Mouse (Mus musculus) embryonic facial prominence, embryonic 13.5 days (tissue): ENCODE measurements around the gene Tspan2. TPM values are rescaled to one million over a fixed set of nuclear protein-coding genes. Genes with fewer than 3 reads are reported as not detected.

Source experiments
- ATAC-seq: fragments of 200-750 bp; cut with Nextera tagmentation; 2 replicates; pipeline ENCODE4 v1.8.0; 2017; ENCODE audit warnings: low read depth; ENCODE audit not compliant: insufficient number of reproducible peaks, insufficient read depth, low FRiP score, low TSS enrichment
- H3K27ac ChIP-seq: fragments of 300-500 bp; sonication (generic); 2 replicates; pipeline ENCODE4 v1.5.1; 2015; ENCODE audit warnings: moderate library complexity, mild to moderate bottlenecking, inconsistent platforms
- H3K27me3 ChIP-seq: fragments of 300-500 bp; sonication (generic); 2 replicates; pipeline ENCODE4 v1.6.1; 2015; ENCODE audit warnings: mild to moderate bottlenecking, inconsistent platforms
- H3K36me3 ChIP-seq: fragments of 300-500 bp; sonication (generic); 2 replicates; pipeline ENCODE4 v1.6.1; 2015; ENCODE audit warnings: mild to moderate bottlenecking, inconsistent platforms
- H3K4me1 ChIP-seq: fragments of 300-500 bp; sonication (generic); 2 replicates; pipeline ENCODE4 v1.6.1; 2015; ENCODE audit warnings: inconsistent platforms
- H3K4me2 ChIP-seq: fragments of 300-500 bp; sonication (generic); 2 replicates; pipeline ENCODE4 v1.6.1; 2015; ENCODE audit warnings: moderate library complexity, mild to moderate bottlenecking, inconsistent platforms
- H3K4me3 ChIP-seq: fragments of 300-500 bp; sonication (generic); 2 replicates; pipeline ENCODE4 v1.5.1; 2015; ENCODE audit warnings: mild to moderate bottlenecking, inconsistent platforms
- H3K9ac ChIP-seq: fragments of 300-500 bp; sonication (generic); 2 replicates; pipeline ENCODE4 v1.6.1; 2015; ENCODE audit warnings: mild to moderate bottlenecking, inconsistent platforms
- H3K9me3 ChIP-seq: fragments of 300-500 bp; sonication (generic); 2 replicates; pipeline ENCODE4 v1.6.1; 2016; ENCODE audit warnings: inconsistent platforms
- WGBS: fragments of 180-500 bp; shearing (Covaris S2); methylation state at CpG from one replicate; pipeline ENCODE4 v1.1.7; 2015; ENCODE audit warnings: mixed read lengths; 5-methylcytosine and 5-hydroxymethylcytosine counted together
- polyA plus RNA-seq: library from polyadenylated mRNA; unstranded; fragments of >200 nt; fragmentation: Nextera tagmentation; extraction: Ambion mirVana; gene quantifications from 2 replicates; pipeline ENCODE4 v1.2.1, GENCODE M21; 2015

Tspan2 gene
- polyA plus RNA-seq, 1 experiment from 2014 or later = 5.3 TPM

DNA sequence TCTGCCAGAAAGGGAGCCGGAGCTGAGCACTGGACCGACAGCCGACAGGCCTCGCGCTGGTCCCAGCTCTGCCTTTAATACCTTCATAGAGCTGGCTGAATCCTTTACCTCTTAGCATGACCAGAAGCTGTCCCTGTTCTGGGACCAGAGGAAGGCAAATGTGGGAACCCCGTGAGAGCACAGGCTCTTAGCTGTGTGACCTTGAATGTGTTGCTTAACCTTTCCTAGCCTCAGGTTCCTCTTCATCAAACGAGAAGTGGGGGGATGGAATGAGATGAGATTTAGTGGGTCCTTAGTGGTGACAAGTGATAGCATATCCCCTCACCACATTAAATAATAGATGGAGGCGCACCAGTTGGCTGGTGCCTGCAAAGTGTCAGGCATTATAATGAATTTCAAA is 18.5 kb upstream of the Tspan2 start:
- no peaks in the 10 kb centered on the region; the same call in 1 of the 2 replicates for H3K27me3 ChIP-seq
- H3K4me2 ChIP-seq = no peak overlapping the region
- H3K9ac ChIP-seq = no peak overlapping the region
- no peak overlapping the region for H3K27ac ChIP-seq
- H3K4me1 ChIP-seq = 0 out of 2 replicates have a peak, but pooled peaks cover 4% of the 10 kb centered on the region
- ATAC-seq = no peak
- no peaks in the 10 kb centered on the region for H3K9me3 ChIP-seq
- no peak overlapping the region for H3K4me3 ChIP-seq
- 89% methylated on average over 8 of the region's 8 CpGs for WGBS
- no peaks in the 10 kb centered on the region for H3K36me3 ChIP-seq

DNA sequence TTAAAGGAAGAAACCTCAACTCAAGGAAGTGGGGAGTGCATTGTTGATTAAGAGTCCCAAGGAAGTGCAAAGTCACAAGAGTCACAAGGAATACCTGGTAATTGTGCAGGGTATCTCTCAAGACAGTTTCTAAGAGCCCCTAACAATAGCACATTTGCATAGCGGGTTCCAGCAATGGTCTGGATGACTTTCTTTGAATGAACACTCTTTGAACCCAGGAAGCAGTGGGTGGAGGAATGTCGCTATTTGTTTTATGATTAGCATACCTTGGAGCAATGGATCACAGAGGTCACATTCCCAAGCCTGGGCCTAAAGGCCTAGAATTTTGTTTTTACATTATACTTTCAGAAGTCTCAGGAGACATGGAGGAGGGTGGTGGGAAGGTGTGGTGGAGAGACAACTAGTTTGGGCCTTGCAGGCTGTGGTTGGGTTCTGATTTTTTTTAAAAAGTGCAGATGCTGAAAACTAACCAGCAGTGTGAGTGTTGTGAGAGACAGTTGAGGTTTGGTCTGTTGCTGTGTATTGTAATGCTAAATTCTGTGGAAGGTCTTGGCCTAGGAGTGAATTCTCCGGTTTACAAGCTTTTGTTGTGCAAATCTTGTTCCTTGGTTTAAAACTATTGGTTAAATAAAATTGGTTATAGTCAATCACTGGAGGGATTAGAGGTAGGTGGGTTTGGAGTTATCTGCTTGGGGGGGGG is 16.6 kb upstream of the Tspan2 start:
- H3K4me1 ChIP-seq = 0 out of 2 replicates have a peak, but pooled peaks cover 4% of the 10 kb centered on the region
- no peaks in the 10 kb centered on the region for H3K9me3 ChIP-seq
- no peak overlapping the region for H3K27ac ChIP-seq
- no peak for ATAC-seq
- WGBS = 68% methylated on average over 3 of the region's 3 CpGs
- H3K27me3 ChIP-seq = no peaks in the 10 kb centered on the region; the same call in 1 of the 2 replicates
- H3K9ac ChIP-seq = no peak overlapping the region
- H3K4me2 ChIP-seq = no peak overlapping the region
- H3K36me3 ChIP-seq = no peaks in the 10 kb centered on the region
- no peak overlapping the region for H3K4me3 ChIP-seq

DNA sequence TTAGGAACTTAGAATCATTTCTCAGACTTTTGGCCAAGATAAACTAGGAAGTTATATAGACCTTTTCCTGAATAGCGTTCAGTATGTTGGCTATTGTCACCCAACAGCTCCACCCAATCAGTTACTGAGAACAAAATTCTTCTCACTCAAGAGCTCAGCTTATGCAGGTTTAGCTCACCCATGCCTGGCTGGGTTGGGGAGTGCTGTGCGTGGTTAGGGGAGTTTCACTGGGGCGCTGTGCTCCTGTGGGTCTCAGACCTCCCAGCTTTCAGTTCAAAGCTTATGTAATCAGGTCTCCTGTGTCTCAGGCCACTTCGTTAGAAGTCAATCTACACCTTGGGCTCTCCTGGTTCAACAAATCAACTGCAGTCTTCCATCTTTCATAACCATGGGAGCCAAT is 11.2 kb upstream of the Tspan2 start:
- no peaks in the 10 kb centered on the region for H3K36me3 ChIP-seq
- H3K4me2 ChIP-seq = no peak overlapping the region
- H3K27me3 ChIP-seq = no peaks in the 10 kb centered on the region
- H3K9ac ChIP-seq = no peak overlapping the region
- H3K9me3 ChIP-seq = no peaks in the 10 kb centered on the region
- H3K4me1 ChIP-seq = peaks cover 9% of the 10 kb centered on the region; the same call in 1 of the 2 replicates
- no peak overlapping the region for H3K4me3 ChIP-seq
- no peak for ATAC-seq
- whole genome bisulfite sequencing = 68% methylated on average over 4 of the region's 4 CpGs
- no peak overlapping the region for H3K27ac ChIP-seq

DNA sequence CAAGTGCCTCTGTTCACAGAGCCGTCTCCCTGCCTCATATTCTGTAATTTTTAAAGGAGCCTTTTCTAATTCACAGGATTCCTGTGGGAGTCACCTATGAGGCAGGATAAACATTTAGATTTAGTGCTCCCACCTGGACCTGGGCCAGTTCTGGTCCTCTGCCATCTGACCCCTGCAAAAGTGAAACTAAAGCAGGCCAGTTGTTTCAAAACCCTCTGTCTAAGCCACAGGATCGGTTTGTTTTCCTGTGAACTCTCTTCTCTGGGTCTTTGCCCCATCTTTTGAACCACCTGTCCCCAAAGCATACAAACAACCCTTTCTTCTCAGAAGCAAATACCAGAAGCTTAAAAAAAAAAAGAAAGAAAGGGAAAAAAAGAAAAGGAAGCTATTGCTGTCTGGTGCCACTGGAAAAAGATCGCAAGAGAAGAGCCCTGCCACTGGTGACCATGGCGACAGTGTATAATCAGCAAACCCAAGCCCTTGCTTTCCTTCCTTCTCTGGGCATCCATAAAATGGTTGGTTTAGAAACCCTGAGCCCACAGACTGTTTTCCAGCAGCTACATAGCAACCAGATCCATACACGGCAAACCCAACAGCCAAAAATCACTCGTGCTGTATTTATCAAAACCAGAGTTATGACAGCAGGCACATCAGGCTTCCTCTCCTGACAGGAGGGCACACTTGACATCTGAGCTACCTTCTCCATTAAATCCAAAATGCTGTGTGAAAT is 10.3 kb upstream of the Tspan2 start:
- WGBS = 53% methylated on average over 6 of the region's 6 CpGs
- ATAC-seq = no peak
- no peak overlapping the region for H3K4me3 ChIP-seq
- no peak overlapping the region for H3K9ac ChIP-seq
- H3K27me3 ChIP-seq = no peaks in the 10 kb centered on the region
- H3K36me3 ChIP-seq = no peaks in the 10 kb centered on the region
- no peak overlapping the region for H3K4me2 ChIP-seq
- H3K27ac ChIP-seq = 0 out of 2 replicates have a peak overlapping the region, but pooled peaks have one; percentile 23
- H3K9me3 ChIP-seq = no peaks in the 10 kb centered on the region
- H3K4me1 ChIP-seq = peaks cover 9% of the 10 kb centered on the region; the same call in 1 of the 2 replicates

DNA sequence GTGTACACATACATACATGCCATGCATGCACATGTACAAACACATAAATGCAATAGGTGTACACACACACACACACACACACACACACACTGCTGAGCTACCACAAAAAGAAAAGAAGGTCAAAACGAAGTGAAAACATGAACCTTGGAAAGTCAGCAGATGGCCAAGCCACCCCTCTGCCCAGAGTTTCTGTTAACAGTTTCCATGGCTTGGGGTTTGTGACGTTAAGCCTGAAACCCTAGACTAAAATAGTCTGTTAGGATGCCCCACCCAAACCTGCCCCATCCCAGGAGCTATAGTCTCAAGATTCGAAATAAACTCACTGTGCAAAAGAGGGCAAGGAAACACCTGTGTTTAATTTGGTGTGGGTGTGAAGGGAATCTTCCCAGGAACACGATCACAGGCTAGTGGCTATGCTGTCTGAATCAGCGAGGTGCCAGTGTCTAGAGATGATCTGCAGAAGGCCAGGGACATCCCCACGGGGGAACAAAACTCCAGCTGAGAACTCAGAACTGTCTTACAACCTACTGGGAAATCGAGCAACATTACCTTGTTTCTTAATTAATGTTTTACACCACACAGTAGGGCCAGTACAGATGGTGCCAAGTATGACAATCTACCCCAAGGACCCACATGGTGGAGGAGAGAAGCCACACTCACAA is 9.4 kb upstream of the Tspan2 start:
- no peak overlapping the region for H3K4me2 ChIP-seq
- no peak overlapping the region for H3K9ac ChIP-seq
- H3K36me3 ChIP-seq = no peaks in the 10 kb centered on the region
- WGBS = 42% methylated on average over 7 of the region's 7 CpGs
- no peaks in the 10 kb centered on the region for H3K9me3 ChIP-seq
- peaks cover 9% of the 10 kb centered on the region; the same call in 1 of the 2 replicates for H3K4me1 ChIP-seq
- no peak overlapping the region for H3K27ac ChIP-seq
- no peaks in the 10 kb centered on the region for H3K27me3 ChIP-seq
- no peak overlapping the region for H3K4me3 ChIP-seq
- no peak for ATAC-seq

DNA sequence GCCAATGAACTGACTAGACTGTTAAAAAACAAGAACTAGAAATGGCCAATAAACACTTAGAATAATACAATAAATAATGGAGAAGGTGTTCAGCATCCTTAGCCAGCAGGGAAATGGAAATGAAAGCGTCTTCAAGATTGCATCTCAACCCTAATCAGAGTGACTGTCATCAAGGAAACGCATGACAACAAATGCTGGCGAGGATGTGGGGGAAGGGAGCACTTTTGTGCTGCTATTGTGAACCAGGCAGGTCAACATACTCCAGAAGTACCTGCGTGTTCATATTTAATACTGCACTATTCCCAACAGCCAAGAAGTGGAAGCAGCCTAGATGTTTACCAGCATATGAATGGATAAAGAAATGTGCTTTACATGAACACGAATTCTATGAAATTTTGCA is 4.9 kb upstream of the Tspan2 start:
- no peak for ATAC-seq
- H3K27ac ChIP-seq = no peak overlapping the region
- 53% methylated on average over 5 of the region's 5 CpGs for WGBS
- H3K36me3 ChIP-seq = no peaks in the 10 kb centered on the region
- no peak overlapping the region for H3K9ac ChIP-seq
- H3K9me3 ChIP-seq = no peaks in the 10 kb centered on the region
- H3K4me2 ChIP-seq = no peak overlapping the region
- H3K4me3 ChIP-seq = no peak overlapping the region
- peaks cover 8% of the 10 kb centered on the region for H3K4me1 ChIP-seq
- H3K27me3 ChIP-seq = no peaks in the 10 kb centered on the region

DNA sequence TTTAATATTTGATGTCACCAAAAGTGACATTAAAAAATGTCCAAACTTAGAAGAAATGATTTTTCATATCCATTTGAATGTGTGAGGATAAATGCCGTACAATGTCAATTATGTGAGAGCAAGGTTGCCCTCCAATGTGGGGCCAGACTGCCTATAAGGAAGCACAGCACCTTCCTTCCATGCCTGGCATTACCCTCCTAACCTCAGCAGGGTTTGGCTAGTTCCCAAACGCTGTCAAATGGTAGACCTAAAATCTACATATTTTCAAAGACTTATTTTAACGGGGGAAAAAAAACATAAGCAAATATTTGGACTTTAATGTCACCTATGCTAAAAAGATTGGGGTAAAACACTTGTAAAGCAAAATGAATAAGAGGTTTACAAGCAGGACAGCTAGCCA is 3.2 kb upstream of the Tspan2 start:
- Histone ChIP-seq H3K27me3 (no peaks in the 10 kb centered on the region), H3K36me3 (no peaks in the 10 kb centered on the region), H3K4me1 (peaks cover 11% of the 10 kb centered on the region), H3K27ac (no peak overlapping the region), H3K4me2 (no peak overlapping the region), H3K4me3 (no peak overlapping the region), H3K9ac (no peak overlapping the region), H3K9me3 (no peaks in the 10 kb centered on the region)
- ATAC-seq = no peak
- WGBS = 74% methylated on average over 3 of the region's 3 CpGs

DNA sequence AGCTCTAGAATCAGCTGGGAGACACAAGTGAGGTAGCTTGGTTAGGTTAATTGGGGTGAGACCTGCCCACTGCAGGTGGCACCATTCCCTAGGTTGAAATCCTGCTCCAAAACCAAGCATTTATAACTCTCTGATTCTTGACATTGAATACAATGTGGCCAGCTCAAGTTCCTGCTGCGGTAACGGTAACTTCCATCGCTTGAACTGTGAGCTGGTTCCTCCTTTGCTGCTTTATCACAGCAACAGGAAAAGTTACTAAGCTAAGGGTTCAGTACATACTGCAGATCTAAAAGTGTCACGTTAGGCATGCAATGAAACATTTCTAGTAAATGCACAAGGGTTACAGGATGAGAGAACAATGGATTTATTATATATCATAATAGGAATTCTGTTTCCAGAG is 1.7 kb upstream of the Tspan2 start:
- no peaks in the 10 kb centered on the region for H3K9me3 ChIP-seq
- H3K27me3 ChIP-seq = no peaks in the 10 kb centered on the region
- no peak for ATAC-seq
- H3K4me1 ChIP-seq = peaks cover 23% of the 10 kb centered on the region
- H3K4me2 ChIP-seq = no peak overlapping the region
- H3K36me3 ChIP-seq = no peaks in the 10 kb centered on the region
- H3K4me3 ChIP-seq = no peak overlapping the region
- no peak overlapping the region for H3K9ac ChIP-seq
- 85% methylated on average over 4 of the region's 4 CpGs for WGBS
- no peak overlapping the region for H3K27ac ChIP-seq

DNA sequence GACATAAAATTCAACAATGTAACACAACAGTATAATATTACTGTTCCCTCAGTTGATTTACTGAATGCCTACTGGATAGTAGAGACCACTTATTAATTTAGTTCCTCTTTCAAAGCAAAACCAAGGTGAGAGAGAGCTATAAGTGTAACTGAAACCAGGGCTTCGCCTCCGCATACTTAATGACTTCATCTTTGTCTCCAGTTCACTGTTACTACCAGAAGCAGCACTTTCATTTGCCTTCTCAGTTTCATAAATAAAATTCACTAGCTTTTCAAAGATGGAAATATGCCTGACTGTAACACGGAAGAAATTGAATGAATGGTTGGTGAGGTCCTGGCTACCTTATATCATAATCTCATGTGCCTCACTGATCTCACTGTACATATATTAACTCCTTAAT is 1.3 kb upstream of the Tspan2 start:
- no peak overlapping the region for H3K27ac ChIP-seq
- H3K9ac ChIP-seq = no peak overlapping the region
- 87% methylated on average over 3 of the region's 3 CpGs for WGBS
- no peak overlapping the region for H3K4me2 ChIP-seq
- H3K4me3 ChIP-seq = no peak overlapping the region
- no peaks in the 10 kb centered on the region for H3K9me3 ChIP-seq
- no peaks in the 10 kb centered on the region for H3K36me3 ChIP-seq
- no peak for ATAC-seq
- no peaks in the 10 kb centered on the region for H3K27me3 ChIP-seq
- H3K4me1 ChIP-seq = peaks cover 26% of the 10 kb centered on the region

DNA sequence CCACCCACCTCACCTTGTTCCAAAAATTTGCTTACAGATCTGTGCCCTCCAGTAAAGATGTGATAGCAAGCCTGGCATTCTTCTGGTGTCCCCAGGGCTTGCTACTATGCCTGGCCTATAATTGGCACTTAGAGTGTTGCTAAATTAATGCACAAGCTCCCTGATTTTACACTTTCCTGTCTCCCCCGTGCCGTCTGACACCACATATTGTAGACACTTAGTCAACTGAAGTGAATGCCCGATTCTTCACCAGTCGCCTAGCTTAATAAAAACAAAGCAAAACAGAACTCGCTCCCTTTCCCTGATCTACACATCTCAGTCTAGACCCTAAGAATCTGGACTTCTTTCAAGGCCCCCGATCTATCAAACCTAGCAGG is 405 bp upstream of the Tspan2 start:
- 37% methylated on average over 6 of the region's 6 CpGs for WGBS
- no peak for ATAC-seq
- H3K4me1 ChIP-seq = peaks cover 29% of the 10 kb centered on the region
- H3K27ac ChIP-seq = no peak overlapping the region
- H3K9ac ChIP-seq = peak overlapping the region; percentile 79
- peak overlapping the region; percentile 71 for H3K4me3 ChIP-seq
- no peaks in the 10 kb centered on the region for H3K9me3 ChIP-seq
- H3K36me3 ChIP-seq = no peaks in the 10 kb centered on the region
- peak overlapping the region; percentile 87 for H3K4me2 ChIP-seq
- no peaks in the 10 kb centered on the region for H3K27me3 ChIP-seq

DNA sequence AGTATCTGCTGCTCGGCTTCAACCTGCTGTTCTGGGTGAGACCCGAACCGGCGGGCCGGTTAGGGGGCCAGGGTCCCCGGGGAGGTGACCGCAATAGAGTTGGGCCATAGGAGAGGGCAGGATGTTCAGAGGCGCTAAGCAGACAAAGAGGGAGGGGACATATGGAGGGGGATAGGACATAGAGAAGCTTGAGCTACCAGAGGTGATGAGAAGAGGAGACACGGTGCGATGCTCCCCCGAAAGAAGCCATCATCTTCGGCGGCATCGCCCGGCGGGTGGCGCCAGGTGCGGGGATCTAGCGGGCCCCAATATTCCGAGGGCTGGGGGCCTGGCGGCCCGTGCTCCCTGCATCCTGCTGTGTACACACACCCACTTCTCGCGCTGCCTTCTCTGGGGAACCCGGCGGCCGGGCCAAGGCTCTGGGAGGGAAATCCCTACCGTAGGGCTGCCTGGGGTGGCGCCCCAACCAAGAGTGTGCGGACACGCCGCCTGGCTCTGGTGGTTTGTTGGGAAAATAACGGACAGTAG is 766 bp downstream of the Tspan2 start:
- no peaks in the 10 kb centered on the region for H3K36me3 ChIP-seq
- H3K4me3 ChIP-seq = peak overlapping the region; percentile 71
- no peak overlapping the region for H3K27ac ChIP-seq
- H3K27me3 ChIP-seq = no peaks in the 10 kb centered on the region
- 1% methylated on average over 33 of the region's 33 CpGs for WGBS
- peak; percentile 66 for ATAC-seq
- no peaks in the 10 kb centered on the region for H3K9me3 ChIP-seq
- H3K4me1 ChIP-seq = peaks cover 29% of the 10 kb centered on the region
- peak overlapping the region; percentile 79 for H3K9ac ChIP-seq
- H3K4me2 ChIP-seq = peak overlapping the region; percentile 87
